Mouse (Mus musculus): Measurements from ENCODE around the gene Smim1. TPM values are rescaled to one million over a fixed set of nuclear protein-coding genes. Genes with fewer than 3 reads are reported as not detected.

Smim1 gene
- polyA plus RNA-seq, 1 experiment = 41.1 TPM

DNA sequence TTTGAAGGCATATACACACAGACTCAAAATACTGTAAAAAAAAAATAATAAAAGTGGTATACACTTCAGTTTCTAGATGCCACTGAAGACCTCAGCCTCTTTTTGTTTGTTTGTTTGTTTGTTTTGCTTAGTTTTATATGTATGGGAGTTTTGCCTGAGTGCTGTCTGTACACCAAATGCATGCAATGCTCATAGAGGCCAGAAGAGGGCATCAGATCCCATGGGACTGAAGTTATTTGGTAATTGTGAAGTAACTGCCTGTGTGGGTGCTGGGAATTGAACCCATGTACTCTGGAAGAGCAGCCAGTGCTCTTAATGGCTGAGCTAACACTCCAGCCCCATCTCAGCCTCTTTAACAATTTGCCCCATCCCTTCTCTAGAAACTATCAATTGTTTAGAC is 2.6 kb upstream of the Smim1 start:
- peaks cover 9% of the 10 kb centered on the region for H3K4me1 ChIP-seq (ENCODE audit: control insufficient read depth, insufficient read depth, low read length)
- no peaks in the 10 kb centered on the region for H3K27me3 ChIP-seq (ENCODE audit: control insufficient read depth, insufficient read depth, low read length)
- no peak overlapping the region for H3K4me3 ChIP-seq (ENCODE audit: control insufficient read depth, low read depth, low read length)
- no peak overlapping the region for H3K27ac ChIP-seq (ENCODE audit: control insufficient read depth, insufficient read depth, low read depth, low read length)
- TF ChIP-seq POLR2A (IDR thresholded peaks at IDR 0.05; ENCODE audit: control insufficient read depth, low read depth, low read length) (no peak), CTCF (IDR thresholded peaks at IDR 0.05; ENCODE audit: control insufficient read depth, insufficient read depth, insufficient replicate concordance, low read depth, low read length) (no peak)
- no peaks in the 10 kb centered on the region for H3K36me3 ChIP-seq (ENCODE audit: control insufficient read depth, insufficient read depth, low read length)

GRCm38 (mm10) chr4:154028066-154028465 is 2.0 kb upstream of the Smim1 start:
- Histone ChIP-seq H3K27ac (ENCODE audit: control insufficient read depth, insufficient read depth, low read depth, low read length) (no peak overlapping the region), H3K4me1 (ENCODE audit: control insufficient read depth, insufficient read depth, low read length) (peaks cover 12% of the 10 kb centered on the region), H3K36me3 (ENCODE audit: control insufficient read depth, insufficient read depth, low read length) (no peaks in the 10 kb centered on the region), H3K27me3 (ENCODE audit: control insufficient read depth, insufficient read depth, low read length) (no peaks in the 10 kb centered on the region), H3K4me3 (ENCODE audit: control insufficient read depth, low read depth, low read length) (no peak overlapping the region)
- no peak for TF ChIP-seq CTCF (IDR thresholded peaks at IDR 0.05; ENCODE audit: control insufficient read depth, insufficient read depth, insufficient replicate concordance, low read depth, low read length)
- TF ChIP-seq POLR2A (IDR thresholded peaks at IDR 0.05; ENCODE audit: control insufficient read depth, low read depth, low read length) = no peak

GRCm38 (mm10) chr4:154026441-154026761 is 371 bp upstream of the Smim1 start:
- Histone ChIP-seq H3K4me3 (ENCODE audit: control insufficient read depth, low read depth, low read length) (no peak overlapping the region), H3K36me3 (ENCODE audit: control insufficient read depth, insufficient read depth, low read length) (no peaks in the 10 kb centered on the region), H3K4me1 (ENCODE audit: control insufficient read depth, insufficient read depth, low read length) (peaks cover 12% of the 10 kb centered on the region), H3K27me3 (ENCODE audit: control insufficient read depth, insufficient read depth, low read length) (no peaks in the 10 kb centered on the region), H3K27ac (ENCODE audit: control insufficient read depth, insufficient read depth, low read depth, low read length) (no peak overlapping the region)
- TF ChIP-seq CTCF (IDR thresholded peaks at IDR 0.05; ENCODE audit: control insufficient read depth, insufficient read depth, insufficient replicate concordance, low read depth, low read length) (no peak), POLR2A (IDR thresholded peaks at IDR 0.05; ENCODE audit: control insufficient read depth, low read depth, low read length) (no peak)

GRCm38 (mm10) chr4:154024729-154025521 is 1.1 kb downstream of the Smim1 start:
- TF ChIP-seq CTCF (IDR thresholded peaks at IDR 0.05; ENCODE audit: control insufficient read depth, insufficient read depth, insufficient replicate concordance, low read depth, low read length) (no peak), POLR2A (IDR thresholded peaks at IDR 0.05; ENCODE audit: control insufficient read depth, low read depth, low read length) (peak; percentile 40)
- H3K4me1 ChIP-seq (ENCODE audit: control insufficient read depth, insufficient read depth, low read length) = peaks cover 12% of the 10 kb centered on the region
- peak overlapping the region; percentile 86 for H3K27ac ChIP-seq (ENCODE audit: control insufficient read depth, insufficient read depth, low read depth, low read length)
- no peaks in the 10 kb centered on the region; the same call in 1 of the 2 replicates for H3K36me3 ChIP-seq (ENCODE audit: control insufficient read depth, insufficient read depth, low read length)
- H3K4me3 ChIP-seq (ENCODE audit: control insufficient read depth, low read depth, low read length) = peak overlapping the region; percentile 87
- H3K27me3 ChIP-seq (ENCODE audit: control insufficient read depth, insufficient read depth, low read length) = no peaks in the 10 kb centered on the region

DNA sequence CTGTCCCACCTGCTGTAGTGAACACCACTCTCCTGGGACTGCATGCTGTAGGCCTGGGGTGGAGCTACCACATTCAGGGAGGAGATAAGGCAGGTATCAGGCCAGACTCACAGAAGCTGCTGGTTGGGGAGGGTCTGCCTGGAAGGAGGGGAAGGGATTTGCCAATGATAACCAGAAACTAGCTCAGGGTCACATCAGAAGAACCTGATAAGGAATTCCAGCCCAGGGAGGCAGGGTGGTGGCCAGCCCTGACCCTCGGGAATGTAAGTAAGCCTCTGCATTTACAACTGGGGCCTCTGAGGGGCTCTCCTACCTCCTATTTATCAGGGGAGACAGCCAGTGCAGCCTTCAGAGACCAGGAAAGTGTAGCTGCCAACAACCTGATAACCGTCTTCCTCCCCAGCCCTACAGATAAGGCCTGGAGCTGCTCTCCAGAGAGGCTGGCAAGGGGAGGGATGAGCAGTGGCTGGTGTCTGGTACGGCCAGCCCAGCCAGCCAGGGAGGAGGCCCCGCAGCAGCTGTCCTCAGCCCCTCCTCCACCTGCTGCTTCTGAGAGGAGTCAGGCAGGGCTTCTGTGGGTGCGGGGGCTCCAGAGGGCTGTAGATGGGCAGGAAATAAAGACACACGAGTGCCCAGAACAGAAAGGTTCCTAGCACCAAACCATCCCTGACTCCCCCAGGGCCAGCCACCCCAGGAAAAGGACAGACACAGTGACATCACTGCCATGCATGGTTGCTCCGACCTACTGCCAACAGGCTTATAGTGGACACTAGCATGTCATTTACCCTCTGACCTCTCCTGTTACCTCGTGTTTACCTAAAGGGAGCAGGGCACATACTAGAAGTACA is 2.1 kb downstream of the Smim1 start:
- H3K4me1 ChIP-seq (ENCODE audit: control insufficient read depth, insufficient read depth, low read length) = peaks cover 12% of the 10 kb centered on the region
- no peak for TF ChIP-seq POLR2A (IDR thresholded peaks at IDR 0.05; ENCODE audit: control insufficient read depth, low read depth, low read length)
- TF ChIP-seq CTCF (IDR thresholded peaks at IDR 0.05; ENCODE audit: control insufficient read depth, insufficient read depth, insufficient replicate concordance, low read depth, low read length) = no peak
- no peaks in the 10 kb centered on the region; the same call in 1 of the 2 replicates for H3K36me3 ChIP-seq (ENCODE audit: control insufficient read depth, insufficient read depth, low read length)
- no peaks in the 10 kb centered on the region for H3K27me3 ChIP-seq (ENCODE audit: control insufficient read depth, insufficient read depth, low read length)
- no peak overlapping the region; the same call in 1 of the 2 replicates for H3K4me3 ChIP-seq (ENCODE audit: control insufficient read depth, low read depth, low read length)
- peak overlapping the region; percentile 86 for H3K27ac ChIP-seq (ENCODE audit: control insufficient read depth, insufficient read depth, low read depth, low read length)

DNA sequence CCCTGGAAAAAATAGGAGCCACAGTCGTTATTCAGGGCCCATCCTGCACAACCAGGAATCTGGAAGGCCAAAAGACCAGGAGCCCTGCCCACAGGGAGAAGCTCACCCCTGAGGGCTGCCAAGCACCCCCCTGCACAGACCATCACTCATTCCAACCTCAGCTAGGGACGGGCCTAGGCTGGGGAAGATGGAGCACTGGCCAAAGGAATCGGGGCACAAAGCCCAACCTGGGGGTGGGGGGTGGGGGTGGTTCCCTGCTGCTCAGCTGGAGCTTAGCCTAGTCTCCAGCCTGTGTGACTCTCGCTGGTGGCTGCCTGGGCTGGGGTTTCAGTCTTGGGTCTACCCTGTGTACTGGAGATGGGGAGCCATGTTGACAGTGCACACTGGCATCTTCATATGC is 3.2 kb downstream of the Smim1 start:
- Histone ChIP-seq H3K27ac (ENCODE audit: control insufficient read depth, insufficient read depth, low read depth, low read length) (peak overlapping the region; percentile 46), H3K4me3 (ENCODE audit: control insufficient read depth, low read depth, low read length) (no peak overlapping the region), H3K4me1 (ENCODE audit: control insufficient read depth, insufficient read depth, low read length) (peaks cover 12% of the 10 kb centered on the region), H3K36me3 (ENCODE audit: control insufficient read depth, insufficient read depth, low read length) (no peaks in the 10 kb centered on the region; the same call in 1 of the 2 replicates), H3K27me3 (ENCODE audit: control insufficient read depth, insufficient read depth, low read length) (no peaks in the 10 kb centered on the region)
- TF ChIP-seq POLR2A (IDR thresholded peaks at IDR 0.05; ENCODE audit: control insufficient read depth, low read depth, low read length) = no peak
- TF ChIP-seq CTCF (IDR thresholded peaks at IDR 0.05; ENCODE audit: control insufficient read depth, insufficient read depth, insufficient replicate concordance, low read depth, low read length) = no peak

DNA sequence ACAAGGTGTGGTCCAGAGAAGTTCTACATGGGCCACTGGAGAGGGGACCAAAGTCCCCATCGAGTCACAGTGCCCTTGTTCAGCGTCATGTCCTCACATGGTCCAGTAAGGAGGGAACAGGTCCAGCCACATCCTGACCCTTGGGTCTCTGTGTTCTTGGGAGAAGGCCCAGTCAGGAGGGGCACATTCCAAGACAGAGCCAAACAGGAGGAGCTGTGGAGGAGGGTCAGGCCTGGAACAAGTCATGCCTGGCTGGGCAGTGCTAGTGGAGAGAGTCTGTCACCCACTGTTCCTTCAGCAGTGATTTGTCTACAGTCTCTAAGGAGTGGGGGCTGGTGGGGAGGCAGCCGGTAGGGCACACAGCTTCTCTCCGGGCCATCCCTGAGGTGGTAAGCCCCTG is 3.6 kb downstream of the Smim1 start:
- Histone ChIP-seq H3K4me3 (ENCODE audit: control insufficient read depth, low read depth, low read length) (no peak overlapping the region), H3K27ac (ENCODE audit: control insufficient read depth, insufficient read depth, low read depth, low read length) (peak overlapping the region; percentile 57), H3K36me3 (ENCODE audit: control insufficient read depth, insufficient read depth, low read length) (no peaks in the 10 kb centered on the region; the same call in 1 of the 2 replicates), H3K4me1 (ENCODE audit: control insufficient read depth, insufficient read depth, low read length) (peaks cover 12% of the 10 kb centered on the region), H3K27me3 (ENCODE audit: control insufficient read depth, insufficient read depth, low read length) (no peaks in the 10 kb centered on the region)
- TF ChIP-seq CTCF (IDR thresholded peaks at IDR 0.05; ENCODE audit: control insufficient read depth, insufficient read depth, insufficient replicate concordance, low read depth, low read length) = no peak
- TF ChIP-seq POLR2A (IDR thresholded peaks at IDR 0.05; ENCODE audit: control insufficient read depth, low read depth, low read length) = no peak

Measured in testis, adult 2 months (tissue).